Mouse (Mus musculus) lung, postnatal 0 days (tissue): Measurements from ENCODE around the gene Evx1. TPM values are rescaled to one million over a fixed set of nuclear protein-coding genes. Genes with fewer than 3 reads are reported as not detected.

ENCODE experiments used
- ATAC-seq: fragments of 200-750 bp; cut with Nextera tagmentation; 2 replicates; pipeline ENCODE4 v1.8.0; 2017; ENCODE audit warnings: moderate library complexity
- DNase-seq: peaks from one replicate; pipeline ENCODE4 v3.0.0-alpha.2; 2016; ENCODE audit warnings: low spot score
- H3K27ac ChIP-seq: fragments of 300-500 bp; sonication (generic); 2 replicates; pipeline ENCODE4 v1.5.1; 2014; ENCODE audit warnings: antibody characterized with exemption, mild to moderate bottlenecking, low read length, mixed read lengths
- H3K27me3 ChIP-seq: fragments of 300-500 bp; sonication (generic); replicated peaks from 2 replicates; pipeline ENCODE4 v1.6.1; 2014; ENCODE audit warnings: low read length, mixed read lengths; ENCODE audit not compliant: insufficient read depth
- H3K36me3 ChIP-seq: fragments of 300-500 bp; sonication (generic); 2 replicates; pipeline ENCODE4 v1.6.1; 2014; ENCODE audit warnings: low read length, mixed read lengths; ENCODE audit not compliant: insufficient read depth
- H3K4me1 ChIP-seq: fragments of 300-500 bp; sonication (generic); 2 replicates; pipeline ENCODE4 v1.6.1; 2014; ENCODE audit warnings: antibody characterized with exemption, low read depth, low read length, mixed read lengths; ENCODE audit not compliant: insufficient read depth
- H3K4me2 ChIP-seq: fragments of 300-500 bp; sonication (generic); replicated peaks from 2 replicates; pipeline ENCODE4 v1.6.1; 2014; ENCODE audit warnings: low read depth, mild to moderate bottlenecking, low read length, moderate library complexity, mixed read lengths
- H3K4me3 ChIP-seq: fragments of 300-500 bp; sonication (generic); 2 replicates; pipeline ENCODE4 v1.5.1; 2014; ENCODE audit warnings: low read depth, low read length
- H3K9ac ChIP-seq: fragments of 300-500 bp; sonication (generic); replicated peaks from 2 replicates; pipeline ENCODE4 v1.6.1; 2014; ENCODE audit warnings: low read depth, mild to moderate bottlenecking
- H3K9me3 ChIP-seq: fragments of 300-500 bp; sonication (generic); 2 replicates; pipeline ENCODE4 v1.6.1; 2016; ENCODE audit warnings: low read length, mixed read lengths
- CTCF ChIP-seq: IDR thresholded peaks from 2 replicates; pipeline ENCODE4 v1.5.1; 2016; ENCODE audit warnings: antibody characterized with exemption, mild to moderate bottlenecking
- EP300 ChIP-seq: IDR thresholded peaks from 2 replicates; pipeline ENCODE4 v1.6.1; 2016; ENCODE audit warnings: antibody characterized with exemption, mild to moderate bottlenecking, control low read depth
- WGBS: fragments of 180-500 bp; shearing (Covaris S2); extraction: QIAGEN DNeasy Blood & Tissue Kit; methylation state at CpG from one replicate; pipeline ENCODE4 v1.1.7; 2014; 5-methylcytosine and 5-hydroxymethylcytosine counted together
- polyA plus RNA-seq: library from polyadenylated mRNA; unstranded; fragments of >200 nt; fragmentation: Nextera tagmentation; extraction: Ambion mirVana; gene quantifications from 2 replicates; pipeline ENCODE4 v1.2.1, GENCODE M21; 2015

The Evx1 gene
- polyA plus RNA-seq, 1 experiment from 2014 or later: not detected

- H3K4me2 ChIP-seq: no peak overlapping the region
- H3K27me3 ChIP-seq: no peaks in the 10 kb centered on the region
- ATAC-seq (no peak), DNase-seq (no peak)
- no peaks in the 10 kb centered on the region for H3K36me3 ChIP-seq
- H3K9ac ChIP-seq: no peak overlapping the region
- no peak overlapping the region for H3K4me3 ChIP-seq
- no peaks in the 10 kb centered on the region for H3K9me3 ChIP-seq
- H3K4me1 ChIP-seq: no peaks in the 10 kb centered on the region
- 84% methylated on average over 2 of the region's 2 CpGs for WGBS
- TF ChIP-seq EP300 (no peak), CTCF (no peak)
- no peak overlapping the region for H3K27ac ChIP-seq
These were observed 52.7 kb downstream of the Evx1 start for GRCm38 (mm10) chr6:52366021-52366420.

GRCm38 (mm10) chr6:52366533-52366932, 53.2 kb downstream of the Evx1 start:
- H3K27me3 ChIP-seq: no peaks in the 10 kb centered on the region
- H3K4me3 ChIP-seq: no peak overlapping the region
- H3K4me1 ChIP-seq: no peaks in the 10 kb centered on the region
- TF ChIP-seq EP300: no peak
- no peak for TF ChIP-seq CTCF
- DNase-seq (no peak), ATAC-seq (no peak)
- 56% methylated on average over 11 of the region's 11 CpGs for WGBS
- no peaks in the 10 kb centered on the region for H3K36me3 ChIP-seq
- no peaks in the 10 kb centered on the region for H3K9me3 ChIP-seq
- no peak overlapping the region for H3K4me2 ChIP-seq
- no peak overlapping the region for H3K9ac ChIP-seq
- H3K27ac ChIP-seq: no peak overlapping the region

- Histone ChIP-seq H3K4me3 (no peak overlapping the region), H3K4me1 (no peaks in the 10 kb centered on the region), H3K4me2 (no peak overlapping the region), H3K9ac (no peak overlapping the region), H3K27ac (no peak overlapping the region), H3K9me3 (no peaks in the 10 kb centered on the region), H3K36me3 (no peaks in the 10 kb centered on the region), H3K27me3 (no peaks in the 10 kb centered on the region)
- no peak for TF ChIP-seq EP300
- TF ChIP-seq CTCF: no peak
- WGBS: 81% methylated on average over 4 of the region's 4 CpGs
- no peak for DNase-seq
- no peak for ATAC-seq
These were observed 53.8 kb downstream of the Evx1 start for GRCm38 (mm10) chr6:52367067-52367466.

Other genes starting within 250 kb of the Evx1 start
- 0.65 and 1.0 TPM in 2 replicates for gene Hoxa1, start 155.2 kb upstream of the Evx1 start, polyA plus RNA-seq
- gene Hoxa2, start 148.7 kb upstream of the Evx1 start, polyA plus RNA-seq: 7.2 and 8.2 TPM in 2 replicates
- gene 5730596B20Rik, start 136.0 kb upstream of the Evx1 start, polyA plus RNA-seq: 1.5 and 1.6 TPM in 2 replicates
- 3.7 and 3.9 TPM in 2 replicates for gene Hoxa4, start 121.7 kb upstream of the Evx1 start, polyA plus RNA-seq
- 39.7 and 40.3 TPM in 2 replicates for gene Hoxa5, start 108.9 kb upstream of the Evx1 start, polyA plus RNA-seq
- 0.95 and 1.1 TPM in 2 replicates for gene Hoxa6, start 104.8 kb upstream of the Evx1 start, polyA plus RNA-seq
- gene Hoxa3, start 100.2 kb upstream of the Evx1 start, polyA plus RNA-seq: 4.3 and 4.8 TPM in 2 replicates
- not detected in 2 replicates for gene Gm28308, start 100.2 kb upstream of the Evx1 start, polyA plus RNA-seq
- gene Hoxa7, start 91.6 kb upstream of the Evx1 start, polyA plus RNA-seq: 7.5 and 8.7 TPM in 2 replicates
- 0.06 and 0.07 TPM in 2 replicates for gene Hoxa9, start 82.4 kb upstream of the Evx1 start, polyA plus RNA-seq
- not detected in 2 replicates for gene Hoxa10, start 72.6 kb upstream of the Evx1 start, polyA plus RNA-seq
- gene Hoxa11, start 67.7 kb upstream of the Evx1 start, polyA plus RNA-seq: not detected in 2 replicates
- 0.12 TPM in 1 of 2 replicates, not detected in the other for gene Hoxa13, start 52.6 kb upstream of the Evx1 start, polyA plus RNA-seq